Mouse (Mus musculus): Measurements from ENCODE around the gene Tubb2a.
"Not testable (repeated sequence)": the region's sequence is repeated elsewhere in the genome, so short reads cannot be mapped to it uniquely, and the experiment has no call there.

DNA sequence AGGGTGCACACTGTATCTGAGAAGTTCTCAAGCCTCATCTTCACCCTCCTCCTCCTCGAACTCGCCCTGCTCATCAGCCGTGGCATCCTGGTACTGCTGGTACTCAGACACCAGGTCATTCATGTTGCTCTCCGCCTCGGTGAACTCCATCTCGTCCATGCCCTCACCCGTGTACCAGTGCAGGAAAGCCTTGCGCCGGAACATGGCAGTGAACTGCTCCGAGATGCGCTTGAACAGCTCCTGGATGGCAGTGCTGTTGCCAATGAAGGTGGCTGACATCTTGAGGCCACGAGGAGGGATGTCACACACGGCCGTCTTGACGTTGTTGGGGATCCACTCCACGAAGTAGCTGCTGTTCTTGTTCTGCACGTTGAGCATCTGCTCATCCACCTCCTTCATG is 3.4 kb downstream of the Tubb2a start:
- TF ChIP-seq ELF1 (IDR thresholded peaks at IDR 0.05; ENCODE audit: low read depth, low read length); KAT2A (IDR thresholded peaks at IDR 0.05; ENCODE audit: insufficient replicate concordance, low read length); ZNF384 (IDR thresholded peaks at IDR 0.05; ENCODE audit: low read depth, low read length); MXI1 (IDR thresholded peaks at IDR 0.05; ENCODE audit: low read depth, low read length): not testable (repeated sequence)
